Mouse (Mus musculus): ENCODE results near the gene Urgcp.

DNA sequence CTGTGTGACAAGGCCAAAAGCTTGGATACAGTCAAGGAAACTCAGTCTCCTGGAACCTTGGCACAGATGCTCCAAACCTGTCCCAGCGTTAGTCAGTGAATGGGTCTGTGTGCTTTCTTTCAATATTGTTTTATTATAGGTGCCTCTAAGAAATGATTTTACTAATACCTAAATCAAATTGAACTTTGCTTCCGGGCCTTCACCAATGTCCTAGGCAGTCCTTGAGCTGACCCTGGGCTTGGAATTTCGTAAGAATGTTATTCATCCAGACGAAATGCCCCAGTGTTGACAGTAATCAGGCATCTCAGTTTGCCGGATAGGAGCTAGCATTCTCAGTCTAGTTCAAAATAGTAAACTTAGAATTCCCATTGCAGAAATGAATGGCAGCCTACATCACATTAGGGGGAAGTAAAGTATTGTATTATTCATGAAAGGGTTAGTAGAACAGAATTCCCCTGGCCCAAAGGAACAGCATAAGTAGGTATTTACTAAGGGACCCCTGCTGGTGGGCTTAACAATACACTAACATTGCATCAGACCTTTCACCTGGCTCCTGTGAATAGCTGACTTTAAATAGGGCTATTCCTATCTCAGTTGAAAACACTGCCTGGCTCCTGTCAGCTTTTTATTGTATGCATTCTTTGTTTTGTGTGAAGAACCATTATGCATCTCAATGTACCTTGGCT is 59.8 kb downstream of the Urgcp start:
- TF ChIP-seq GATA1 (IDR thresholded peaks at IDR 0.05; ENCODE audit: low read length) (no peak), TAL1 (IDR thresholded peaks at IDR 0.05; ENCODE audit: low read length) (no peak)
